Mouse (Mus musculus): ENCODE measurements around the gene Gatad2a. TPM values are rescaled to one million over a fixed set of nuclear protein-coding genes. Genes with fewer than 3 reads are reported as not detected.
"Not testable (repeated sequence)": the region's sequence is repeated elsewhere in the genome, so short reads cannot be mapped to it uniquely, and the experiment has no call there.

Gatad2a gene
- polyA plus RNA-seq, 1 experiment from 2014 or later: 43.6 TPM

GRCm38 (mm10) chr8:70012350-70012749 is 16.2 kb upstream of the Gatad2a start:
- Histone ChIP-seq H3K36me3 (peaks cover 11% of the 10 kb centered on the region), H3K4me2 (replicated peaks) (no peak overlapping the region), H3K4me1 (no peaks in the 10 kb centered on the region), H3K27ac (replicated peaks) (no peak overlapping the region), H3K4me3 (replicated peaks) (no peak overlapping the region), H3K27me3 (no peaks in the 10 kb centered on the region), H3K9me3 (replicated peaks) (no peaks in the 10 kb centered on the region), H3K9ac (no peak overlapping the region)
- 70% methylated on average over 3 of the region's 3 CpGs for WGBS
- ATAC-seq (ENCODE audit: insufficient number of reproducible peaks, low FRiP score, low TSS enrichment, low read depth): no peak

DNA sequence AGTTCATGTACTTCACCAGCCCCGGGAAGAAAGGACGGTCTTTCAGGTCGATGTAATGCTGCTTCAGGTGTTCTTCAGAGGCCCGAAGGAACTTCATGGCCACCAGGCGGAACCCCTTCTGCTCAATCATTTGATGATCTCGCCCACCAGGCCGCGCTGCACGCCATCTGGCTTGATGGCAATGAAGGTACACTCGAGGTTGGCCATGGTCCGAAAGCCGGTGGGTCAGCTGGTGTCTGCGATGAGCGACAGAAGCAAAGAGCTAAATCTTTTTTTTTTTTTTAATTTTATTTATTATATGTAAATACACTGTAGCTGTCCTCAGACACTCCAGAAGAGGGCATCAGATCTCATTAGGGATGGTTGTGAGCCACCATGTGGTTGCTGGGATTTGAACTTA is 14.6 kb upstream of the Gatad2a start:
- H3K27ac ChIP-seq (replicated peaks); H3K4me2 ChIP-seq (replicated peaks); H3K36me3 ChIP-seq; ATAC-seq (ENCODE audit: insufficient number of reproducible peaks, low FRiP score, low TSS enrichment, low read depth); H3K4me3 ChIP-seq (replicated peaks); H3K27me3 ChIP-seq; H3K9me3 ChIP-seq (replicated peaks); H3K9ac ChIP-seq; H3K4me1 ChIP-seq: not testable (repeated sequence)
- 91% methylated on average over 14 of the region's 14 CpGs for WGBS

DNA sequence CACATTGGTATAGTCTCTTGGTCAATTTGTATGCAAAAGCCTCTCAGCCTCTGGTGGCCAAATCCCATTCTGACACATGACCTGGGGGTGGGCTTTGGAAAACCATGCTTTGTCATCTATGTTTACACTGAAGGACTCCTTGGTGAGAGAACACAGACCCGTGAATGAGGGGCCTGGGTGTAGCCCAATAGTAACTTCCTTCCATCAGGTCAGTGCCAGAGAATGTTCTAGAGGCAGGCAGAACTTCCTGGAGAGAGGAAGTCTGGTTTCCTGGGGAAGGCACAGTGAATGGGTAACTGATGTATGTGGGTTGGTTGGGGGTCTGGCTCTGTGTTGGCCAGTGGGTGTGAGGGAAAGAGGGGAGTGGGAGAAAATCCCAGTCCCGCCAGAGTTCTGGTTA is 9.0 kb upstream of the Gatad2a start:
- no peak overlapping the region for H3K4me2 ChIP-seq (replicated peaks)
- H3K36me3 ChIP-seq: no peaks in the 10 kb centered on the region
- no peaks in the 10 kb centered on the region for H3K9me3 ChIP-seq (replicated peaks)
- H3K9ac ChIP-seq: no peak overlapping the region
- H3K27me3 ChIP-seq: no peaks in the 10 kb centered on the region
- 50% methylated on average over 2 of the region's 2 CpGs for WGBS
- peaks cover 14% of the 10 kb centered on the region for H3K4me1 ChIP-seq
- no peak overlapping the region for H3K27ac ChIP-seq (replicated peaks)
- no peak overlapping the region for H3K4me3 ChIP-seq (replicated peaks)
- ATAC-seq (ENCODE audit: insufficient number of reproducible peaks, low FRiP score, low TSS enrichment, low read depth): no peak

GRCm38 (mm10) chr8:70004345-70004744 is 8.2 kb upstream of the Gatad2a start:
- H3K4me2 ChIP-seq (replicated peaks): no peak overlapping the region
- no peaks in the 10 kb centered on the region for H3K27me3 ChIP-seq
- ATAC-seq (ENCODE audit: insufficient number of reproducible peaks, low FRiP score, low TSS enrichment, low read depth): no peak
- H3K4me3 ChIP-seq (replicated peaks): no peak overlapping the region
- H3K36me3 ChIP-seq: no peaks in the 10 kb centered on the region
- H3K4me1 ChIP-seq: peaks cover 14% of the 10 kb centered on the region
- no peaks in the 10 kb centered on the region for H3K9me3 ChIP-seq (replicated peaks)
- no peak overlapping the region for H3K27ac ChIP-seq (replicated peaks)
- H3K9ac ChIP-seq: no peak overlapping the region

DNA sequence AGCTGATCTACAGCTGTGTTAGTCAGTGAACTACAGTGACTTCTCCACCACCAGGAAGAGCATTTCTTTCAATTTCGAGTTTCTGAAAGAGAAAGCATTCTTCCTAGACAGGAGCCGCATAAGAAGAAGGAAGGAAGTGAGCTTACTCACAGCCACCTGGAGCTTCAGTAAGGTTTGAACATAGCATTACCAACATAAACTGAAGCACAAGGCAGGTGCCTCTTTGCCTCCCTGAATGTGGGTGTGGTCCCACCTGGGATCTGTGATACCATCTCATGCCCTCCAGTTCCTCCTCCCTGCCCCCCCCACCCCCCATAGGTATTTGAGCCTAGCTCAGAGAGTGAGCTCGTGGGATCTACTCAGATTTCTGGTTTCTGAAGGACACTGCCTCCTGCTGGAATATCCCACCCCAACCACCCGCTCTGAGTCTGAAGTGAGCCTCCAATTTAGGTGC is 7.0 kb upstream of the Gatad2a start:
- Histone ChIP-seq H3K4me2 (replicated peaks) (no peak overlapping the region), H3K9ac (no peak overlapping the region), H3K9me3 (replicated peaks) (no peaks in the 10 kb centered on the region), H3K4me1 (peaks cover 14% of the 10 kb centered on the region), H3K4me3 (replicated peaks) (no peak overlapping the region), H3K27me3 (no peaks in the 10 kb centered on the region), H3K36me3 (no peaks in the 10 kb centered on the region), H3K27ac (replicated peaks) (no peak overlapping the region)
- 39% methylated on average over 4 of the region's 4 CpGs for WGBS
- no peak for ATAC-seq (ENCODE audit: insufficient number of reproducible peaks, low FRiP score, low TSS enrichment, low read depth)

DNA sequence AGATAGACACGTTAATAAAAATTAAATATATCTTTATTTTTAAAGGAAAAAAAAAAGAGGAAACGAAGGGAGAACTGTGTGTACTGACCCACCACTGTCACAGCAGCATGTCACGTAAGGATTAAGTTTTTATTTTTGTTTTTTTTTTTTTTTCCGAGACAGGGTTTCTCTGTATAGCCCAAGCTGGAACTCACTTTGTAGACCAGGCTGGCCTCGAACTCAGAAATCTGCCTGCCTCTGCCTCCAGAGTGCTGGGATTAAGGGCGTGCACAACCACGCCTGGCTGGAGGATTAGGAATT is 5.7 kb upstream of the Gatad2a start:
- H3K9ac ChIP-seq; H3K36me3 ChIP-seq; ATAC-seq (ENCODE audit: insufficient number of reproducible peaks, low FRiP score, low TSS enrichment, low read depth); H3K9me3 ChIP-seq (replicated peaks); H3K27me3 ChIP-seq: not testable (repeated sequence)
- Histone ChIP-seq H3K4me3 (replicated peaks) (peak overlapping the region; percentile 19), H3K4me1 (peaks cover 18% of the 10 kb centered on the region), H3K27ac (replicated peaks) (peak overlapping the region; percentile 81), H3K4me2 (replicated peaks) (peak overlapping the region; percentile 41)
- WGBS: 46% methylated on average over 7 of the region's 7 CpGs

GRCm38 (mm10) chr8:70001176-70001891 is 5.2 kb upstream of the Gatad2a start:
- peak; percentile 43; the same call in 1 of the 2 replicates for ATAC-seq (ENCODE audit: insufficient number of reproducible peaks, low FRiP score, low TSS enrichment, low read depth)
- WGBS: 2% methylated on average over 16 of the region's 16 CpGs
- Histone ChIP-seq H3K4me2 (replicated peaks) (peak overlapping the region; percentile 41), H3K36me3 (no peaks in the 10 kb centered on the region), H3K27ac (replicated peaks) (peak overlapping the region; percentile 81), H3K4me3 (replicated peaks) (peak overlapping the region; percentile 19), H3K9ac (no peak overlapping the region), H3K9me3 (replicated peaks) (no peaks in the 10 kb centered on the region), H3K27me3 (no peaks in the 10 kb centered on the region), H3K4me1 (peaks cover 20% of the 10 kb centered on the region)

DNA sequence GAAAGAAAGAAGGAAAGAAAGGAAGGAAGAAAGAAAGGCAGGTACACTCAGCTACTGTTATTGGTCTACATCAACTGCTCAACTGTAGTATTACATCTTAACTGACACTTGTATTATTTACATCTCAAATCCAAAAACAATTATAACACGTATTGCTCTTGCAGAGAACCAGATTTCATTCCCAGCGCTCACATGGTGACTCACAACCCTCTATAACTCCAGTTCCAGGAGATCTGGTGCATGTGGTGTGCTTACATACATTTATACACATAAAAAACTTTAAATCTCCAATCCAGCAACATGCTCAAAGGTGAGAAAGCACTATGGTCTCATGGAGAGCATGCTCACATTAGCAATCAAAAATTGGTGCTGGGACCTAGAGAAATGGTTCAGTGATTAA is 4.0 kb upstream of the Gatad2a start:
- H3K9ac ChIP-seq: no peak overlapping the region
- no peak for ATAC-seq (ENCODE audit: insufficient number of reproducible peaks, low FRiP score, low TSS enrichment, low read depth)
- H3K27ac ChIP-seq (replicated peaks): no peak overlapping the region
- peaks cover 22% of the 10 kb centered on the region for H3K4me1 ChIP-seq
- no peak overlapping the region for H3K4me3 ChIP-seq (replicated peaks)
- H3K27me3 ChIP-seq: no peaks in the 10 kb centered on the region
- H3K36me3 ChIP-seq: no peaks in the 10 kb centered on the region
- no peak overlapping the region for H3K4me2 ChIP-seq (replicated peaks)
- no peaks in the 10 kb centered on the region for H3K9me3 ChIP-seq (replicated peaks)
- WGBS: 77% methylated on average over 2 of the region's 2 CpGs

DNA sequence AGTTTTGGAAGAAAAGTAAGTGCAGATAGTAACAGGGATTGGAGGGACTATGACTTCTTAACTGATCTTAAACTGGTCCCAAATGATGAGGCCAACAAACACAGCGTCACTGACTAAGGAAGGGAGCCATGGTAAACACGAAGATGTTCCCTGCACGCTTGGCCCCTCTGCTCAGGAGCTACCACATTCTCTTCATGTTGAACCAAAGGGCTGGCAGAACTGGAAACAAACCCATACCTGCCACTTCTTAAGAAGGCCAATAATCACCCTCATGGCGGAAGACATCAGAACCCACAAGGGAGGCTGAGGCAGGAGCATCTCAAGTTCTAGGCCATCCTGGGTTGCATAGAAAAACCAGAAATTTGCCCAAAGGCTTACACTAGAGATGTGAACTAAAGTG is 3.1 kb upstream of the Gatad2a start:
- Histone ChIP-seq H3K4me2 (replicated peaks) (no peak overlapping the region), H3K27ac (replicated peaks) (no peak overlapping the region), H3K36me3 (no peaks in the 10 kb centered on the region), H3K27me3 (no peaks in the 10 kb centered on the region), H3K9me3 (replicated peaks) (no peaks in the 10 kb centered on the region), H3K4me1 (peaks cover 26% of the 10 kb centered on the region), H3K9ac (no peak overlapping the region), H3K4me3 (replicated peaks) (no peak overlapping the region)
- WGBS: 93% methylated on average over 4 of the region's 4 CpGs
- no peak for ATAC-seq (ENCODE audit: insufficient number of reproducible peaks, low FRiP score, low TSS enrichment, low read depth)

GRCm38 (mm10) chr8:69998706-69999105 is 2.5 kb upstream of the Gatad2a start:
- Histone ChIP-seq H3K9me3 (replicated peaks) (no peaks in the 10 kb centered on the region), H3K4me1 (peaks cover 26% of the 10 kb centered on the region), H3K27ac (replicated peaks) (no peak overlapping the region), H3K36me3 (no peaks in the 10 kb centered on the region), H3K27me3 (no peaks in the 10 kb centered on the region), H3K4me3 (replicated peaks) (no peak overlapping the region), H3K4me2 (replicated peaks) (no peak overlapping the region), H3K9ac (no peak overlapping the region)
- WGBS: 87% methylated on average over 3 of the region's 3 CpGs
- ATAC-seq (ENCODE audit: insufficient number of reproducible peaks, low FRiP score, low TSS enrichment, low read depth): no peak

DNA sequence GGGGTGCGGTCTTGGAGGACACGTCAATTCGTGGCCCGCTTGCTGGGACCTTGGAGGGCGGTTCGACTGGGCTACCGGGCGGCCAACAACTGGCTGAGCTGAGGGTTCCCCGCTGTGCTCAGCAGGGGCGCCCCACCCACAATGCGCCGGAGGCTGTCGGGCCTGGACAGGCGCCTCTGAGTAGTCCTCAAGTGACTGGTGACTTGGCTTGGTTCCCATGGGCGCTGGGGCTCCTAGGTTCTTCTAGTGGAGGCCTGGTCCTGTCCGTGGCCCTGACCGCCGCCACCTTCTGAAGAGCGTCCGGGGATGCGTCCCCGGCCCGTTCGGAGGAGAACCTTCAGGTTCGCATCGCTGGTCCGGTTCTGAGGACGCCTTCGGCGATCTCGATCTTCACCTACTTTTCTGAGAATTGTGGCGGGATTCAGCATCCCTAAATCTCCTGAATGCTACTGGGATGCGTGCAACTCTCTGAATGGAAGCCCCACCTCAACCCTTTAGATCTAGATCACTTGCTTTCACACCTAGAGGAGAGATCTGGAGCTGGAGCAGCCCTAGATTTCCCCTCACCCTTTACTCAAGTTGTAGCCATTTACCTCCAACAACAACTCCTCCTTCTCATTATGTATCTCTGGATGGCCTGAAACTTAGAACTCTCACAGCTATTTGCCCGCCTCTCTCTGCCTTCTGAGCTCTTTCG is 553 bp upstream of the Gatad2a start:
- H3K9me3 ChIP-seq (replicated peaks): no peaks in the 10 kb centered on the region
- 3% methylated on average over 35 of the region's 35 CpGs for WGBS
- no peaks in the 10 kb centered on the region for H3K27me3 ChIP-seq
- no peaks in the 10 kb centered on the region for H3K36me3 ChIP-seq
- peak overlapping the region; percentile 77 for H3K9ac ChIP-seq
- ATAC-seq (ENCODE audit: insufficient number of reproducible peaks, low FRiP score, low TSS enrichment, low read depth): no peak
- peaks cover 22% of the 10 kb centered on the region for H3K4me1 ChIP-seq
- H3K27ac ChIP-seq (replicated peaks): peak overlapping the region; percentile 90
- peak overlapping the region; percentile 78 for H3K4me2 ChIP-seq (replicated peaks)
- peak overlapping the region; percentile 97 for H3K4me3 ChIP-seq (replicated peaks)

DNA sequence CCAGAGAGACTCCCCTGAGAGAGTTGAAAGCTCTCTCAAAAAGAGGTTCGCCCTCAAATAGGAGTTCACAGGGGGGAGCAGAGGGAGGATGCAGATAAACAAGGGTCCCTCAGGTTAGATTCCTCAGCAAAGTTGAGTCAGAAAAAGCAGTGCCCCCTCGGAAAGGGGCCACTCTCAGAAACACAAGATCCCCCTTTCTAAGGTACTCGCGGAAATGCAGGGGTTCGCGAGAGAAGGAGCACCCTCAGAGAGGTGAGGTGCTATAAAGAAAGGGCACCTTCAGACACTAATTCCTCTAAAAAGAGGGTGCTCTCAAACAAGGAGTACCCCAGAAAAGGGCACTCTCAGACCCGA is 785 bp downstream of the Gatad2a start:
- Histone ChIP-seq H3K9ac (peak overlapping the region; percentile 70), H3K27ac (replicated peaks) (peak overlapping the region; percentile 81; the same call in 1 of the 2 replicates), H3K4me2 (replicated peaks) (peak overlapping the region; percentile 78), H3K27me3 (no peaks in the 10 kb centered on the region), H3K4me3 (replicated peaks) (peak overlapping the region; percentile 97), H3K4me1 (peaks cover 12% of the 10 kb centered on the region), H3K36me3 (no peaks in the 10 kb centered on the region), H3K9me3 (replicated peaks) (no peaks in the 10 kb centered on the region)
- no peak for ATAC-seq (ENCODE audit: insufficient number of reproducible peaks, low FRiP score, low TSS enrichment, low read depth)
- 0% methylated on average over 7 of the region's 7 CpGs for WGBS
